Mouse (Mus musculus): ENCODE measurements at regions not wholly inside any gene's neighbourhood (a gene's known extent, or its start where the extent isn't known, plus 50 kb on each side); places are given as distances from the start of the nearest gene placed in this dataset.

DNA sequence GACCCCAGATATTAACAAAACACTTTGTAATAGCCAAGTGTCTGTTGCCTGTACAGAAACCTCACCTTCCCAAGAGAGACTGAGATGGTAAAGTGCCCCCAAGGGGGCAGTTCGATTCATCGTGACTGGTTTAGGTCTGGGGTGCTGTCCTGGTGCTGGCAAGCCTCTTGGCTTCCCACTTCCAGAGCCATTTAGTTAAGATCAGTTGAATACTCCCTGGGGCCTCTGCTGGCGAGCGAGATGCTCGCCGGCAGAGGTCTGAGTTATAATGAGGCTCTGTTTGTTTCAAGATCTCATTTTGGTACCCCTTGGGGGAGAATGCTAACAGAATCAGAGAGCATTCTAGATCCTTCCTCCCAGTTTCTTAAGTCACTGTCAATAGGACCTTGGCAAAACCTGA lies 118.7 kb upstream of the Gdf10 start:
- TF ChIP-seq POLR2A (IDR thresholded peaks at IDR 0.05; ENCODE audit: insufficient read depth, low read length) (no peak), CTCF (IDR thresholded peaks at IDR 0.05; ENCODE audit: low read depth, low read length) (no peak), EP300 (IDR thresholded peaks at IDR 0.05; ENCODE audit: insufficient read depth, low read depth, low read length) (no peak)

All from ES-Bruce4 (cell line).